Comparison of ENCODE assay signal across 19 mouse cellular contexts in genomic region chr1:57218616-57219015, GRCm38 (mm10).
DNase-seq lines count a peak whose midpoint lies in the region; ATAC-seq lines count a peak whose summit lies in the region.
"Had no signal": no experiment of that assay in that cellular context is flagged by ENCODE, and none has a peak within 500 bp of the region (broad histone marks: within the 10 kb centered on the region; RNA-seq: fewer than 3 reads in every experiment).

No protein-coding gene starts in this region.

- H3K4me1 ChIP-seq in heart, embryonic 10.5 days = peaks cover 9% of the 10 kb centered on the region
- H3K4me1 ChIP-seq in heart, embryonic 12.5 days (replicated peaks) = peaks cover 6% of the 10 kb centered on the region; the same call in 1 of the 2 replicates
- H3K4me1 ChIP-seq in forebrain, embryonic 15.5 days = peaks cover 37% of the 10 kb centered on the region
- H3K4me1 ChIP-seq in limb, embryonic 11.5 days (ENCODE audit: control insufficient read depth, insufficient read depth, low read length) = 0 out of 2 replicates have a peak, but pooled peaks cover 2% of the 10 kb centered on the region

- DNase-seq in heart, embryonic 10.5 days (ENCODE audit: low spot score) = peak; percentile 47
- peak; percentile 80 for DNase-seq in Muller cell, postnatal 12 days (ENCODE audit: inconsistent ontology term)
- DNase-seq in limb, embryonic 11.5 days (ENCODE audit: low spot score) = no peak
- no peak for DNase-seq in thymus, adult 18-20 months
- DNase-seq in cerebellum, postnatal 10 days = no peak
- no peak for DNase-seq in adrenal gland, postnatal 25 days
- DNase-seq: cerebellum, postnatal 36 days; gastrocnemius, postnatal 25 days; heart, postnatal 4 days; kidney, adult 8-10 months; kidney, postnatal 36 days; liver, postnatal 0 days; right cerebral cortex, adult 18-20 months; thymus, postnatal 36 days had no signal

- H3K4me3 ChIP-seq in heart, embryonic 10.5 days = no peak overlapping the region
- H3K4me3 ChIP-seq in heart, embryonic 12.5 days = no peak overlapping the region
- H3K4me3 ChIP-seq in forebrain, embryonic 15.5 days = no peak overlapping the region
- H3K4me3 ChIP-seq in limb, embryonic 11.5 days (ENCODE audit: low read depth, low read length) = no peak overlapping the region
- H3K4me3 ChIP-seq: limb, embryonic 15.5 days had no signal

- 67% methylated on average over 3 of the region's 3 CpGs for WGBS in heart, embryonic 10.5 days
- 73% methylated on average over 3 of the region's 3 CpGs for WGBS in heart, embryonic 12.5 days
- 3% methylated on average over 3 of the region's 3 CpGs for WGBS in forebrain, embryonic 15.5 days
- WGBS in limb, embryonic 11.5 days = 50% methylated on average over 3 of the region's 3 CpGs

- no peak overlapping the region for H3K4me2 ChIP-seq in heart, embryonic 12.5 days
- H3K4me2 ChIP-seq in forebrain, embryonic 15.5 days (replicated peaks) = no peak overlapping the region
- no peak overlapping the region for H3K4me2 ChIP-seq in limb, embryonic 11.5 days (ENCODE audit: low read depth, severe bottlenecking)
- H3K4me2 ChIP-seq: heart, embryonic 11.5 days; limb, embryonic 15.5 days had no signal

- H3K9ac ChIP-seq in heart, embryonic 12.5 days = no peak overlapping the region
- H3K9ac ChIP-seq in forebrain, embryonic 15.5 days (replicated peaks) = 0 out of 2 replicates have a peak overlapping the region, but pooled peaks have one; percentile 10
- H3K9ac ChIP-seq in limb, embryonic 11.5 days (ENCODE audit: low read length) = no peak overlapping the region
- H3K9ac ChIP-seq: limb, embryonic 15.5 days; liver, postnatal 0 days had no signal

- H3K27ac ChIP-seq in heart, embryonic 10.5 days = no peak overlapping the region
- H3K27ac ChIP-seq in heart, embryonic 12.5 days (ENCODE audit: poor library complexity, severe bottlenecking) = no peak overlapping the region
- H3K27ac ChIP-seq in forebrain, embryonic 15.5 days (replicated peaks) = peak overlapping the region; percentile 76
- H3K27ac ChIP-seq in limb, embryonic 11.5 days (replicated peaks; ENCODE audit: low read depth, low read length) = no peak overlapping the region
- H3K27ac ChIP-seq: limb, embryonic 15.5 days had no signal

- ATAC-seq in heart, embryonic 12.5 days (ENCODE audit: insufficient number of reproducible peaks, low FRiP score) = no peak
- peak; percentile 77 for ATAC-seq in forebrain, embryonic 15.5 days (replicated peaks)
- ATAC-seq in limb, embryonic 11.5 days (ENCODE audit: insufficient number of reproducible peaks, low FRiP score, low TSS enrichment, low read depth) = 0 out of 2 replicates have a peak, but pooled peaks have one; percentile 35
- ATAC-seq: activated CD4-positive, CD25-positive, alpha-beta regulatory T cell, adult 4 months; liver, postnatal 0 days had no signal

- H3K9me3 ChIP-seq in heart, embryonic 10.5 days = no peaks in the 10 kb centered on the region
- H3K9me3 ChIP-seq in heart, embryonic 12.5 days (replicated peaks) = no peaks in the 10 kb centered on the region
- H3K9me3 ChIP-seq in forebrain, embryonic 15.5 days = no peaks in the 10 kb centered on the region
- no peaks in the 10 kb centered on the region for H3K9me3 ChIP-seq in limb, embryonic 11.5 days (ENCODE audit: control insufficient read depth, low read length)
- H3K9me3 ChIP-seq: limb, embryonic 15.5 days had no signal

- H3K36me3 ChIP-seq in heart, embryonic 10.5 days = no peaks in the 10 kb centered on the region
- no peaks in the 10 kb centered on the region for H3K36me3 ChIP-seq in heart, embryonic 12.5 days
- H3K36me3 ChIP-seq in forebrain, embryonic 15.5 days = no peaks in the 10 kb centered on the region
- no peaks in the 10 kb centered on the region for H3K36me3 ChIP-seq in limb, embryonic 11.5 days (ENCODE audit: control insufficient read depth, insufficient read depth, low read length)
- H3K36me3 ChIP-seq: limb, embryonic 15.5 days had no signal

- H3K27me3 ChIP-seq in heart, embryonic 10.5 days (ENCODE audit: insufficient read depth, poor library complexity, severe bottlenecking) = no peaks in the 10 kb centered on the region
- H3K27me3 ChIP-seq in heart, embryonic 12.5 days (replicated peaks) = 0 out of 2 replicates have a peak, but pooled peaks cover 6% of the 10 kb centered on the region
- H3K27me3 ChIP-seq in forebrain, embryonic 15.5 days = no peaks in the 10 kb centered on the region
- no peaks in the 10 kb centered on the region for H3K27me3 ChIP-seq in limb, embryonic 11.5 days (ENCODE audit: control insufficient read depth, insufficient read depth, low read length)
- H3K27me3 ChIP-seq: limb, embryonic 15.5 days had no signal

Comparison
In these comparisons a context has a peak if more than half of its experiments do, and no peak if none do; other contexts are left out.
1. DNase-seq: peak in heart, embryonic 10.5 days (single experiment) and Muller cell, postnatal 12 days (single experiment); none in limb, embryonic 11.5 days (single experiment), thymus, adult 18-20 months (0 of 2), cerebellum, postnatal 10 days (0 of 2) and adrenal gland, postnatal 25 days (single experiment).